Mouse (Mus musculus) MEL (cell line): ENCODE data around the gene D1Ertd622e. TPM values are rescaled to one million over a fixed set of nuclear protein-coding genes. Genes with fewer than 3 reads are reported as not detected.

Experiments
- DNase-seq: peaks from one replicate; pipeline ENCODE4 v3.0.0; 2011; ENCODE audit warnings: low read depth, low spot score
- H3K27ac ChIP-seq: 2 replicates; pipeline ENCODE4 v1.5.1; 2012; ENCODE audit warnings: low read depth, mild to moderate bottlenecking, control low read depth, low read length, moderate library complexity; ENCODE audit not compliant: control insufficient read depth
- H3K27me3 ChIP-seq, 2 experiments: fragments of 150-350 bp in 1 of 2; sonication (generic) in 1 of 2; 2 replicates each; pipeline ENCODE4 v1.6.1; 2012; ENCODE audit warnings: low read length in 2 of 2, mild to moderate bottlenecking in 2 of 2, improper control_type of control experiment in 1 of 2, moderate library complexity in 1 of 2; ENCODE audit not compliant: insufficient read depth in 2 of 2, control insufficient read depth in 1 of 2
- H3K36me3 ChIP-seq, 2 experiments: 2 replicates each; pipeline ENCODE4 v1.6.1; 2012 to 2014; ENCODE audit warnings: low read length in 2 of 2, improper control_type of control experiment in 1 of 2, inconsistent platforms in 1 of 2, mild to moderate bottlenecking in 1 of 2; ENCODE audit not compliant: insufficient read depth in 2 of 2, control insufficient read depth in 1 of 2
- H3K4me1 ChIP-seq, 2 experiments: fragments of 150-350 bp in 1 of 2; sonication (generic) in 1 of 2; 2 replicates each; pipeline ENCODE4 v1.6.1; 2012; ENCODE audit warnings: low read length in 2 of 2, improper control_type of control experiment in 1 of 2, mild to moderate bottlenecking in 1 of 2; ENCODE audit not compliant: insufficient read depth in 2 of 2, control insufficient read depth in 1 of 2
- H3K4me3 ChIP-seq, 2 experiments: fragments of 150-350 bp in 1 of 2; sonication (generic) in 1 of 2; 2 replicates each; pipeline ENCODE4 v1.5.1; 2012; ENCODE audit warnings: low read depth in 2 of 2, low read length in 2 of 2, mild to moderate bottlenecking in 2 of 2, moderate library complexity in 2 of 2, control low read depth in 1 of 2, improper control_type of control experiment in 1 of 2; ENCODE audit not compliant: control insufficient read depth in 1 of 2, insufficient read depth in 1 of 2
- H3K79me2 ChIP-seq: 2 replicates; pipeline ENCODE4 v1.6.1; 2012; ENCODE audit warnings: mild to moderate bottlenecking, low read length, moderate library complexity; ENCODE audit not compliant: control insufficient read depth, poor library complexity, insufficient read depth
- H3K9ac ChIP-seq: 2 replicates; pipeline ENCODE4 v1.6.1; 2012; ENCODE audit warnings: low read depth, mild to moderate bottlenecking, control low read depth, low read length, moderate library complexity; ENCODE audit not compliant: control insufficient read depth, poor library complexity, severe bottlenecking
- H3K9me3 ChIP-seq: fragments of 150-350 bp; sonication (generic); replicated peaks from 2 replicates; pipeline ENCODE4 v1.6.1; 2012; ENCODE audit warnings: mild to moderate bottlenecking, low read length, improper control_type of control experiment, moderate library complexity; ENCODE audit not compliant: insufficient read depth
- BHLHE40 ChIP-seq: IDR thresholded peaks from 2 replicates; pipeline ENCODE4 v1.6.1; 2012; ENCODE audit warnings: low read depth, mild to moderate bottlenecking, inconsistent platforms, low read length, improper control_type of control experiment, borderline replicate concordance
- CHD1 ChIP-seq: IDR thresholded peaks from 2 replicates; pipeline ENCODE4 v1.6.1; 2012; ENCODE audit warnings: low read depth, mild to moderate bottlenecking, inconsistent platforms, low read length, improper control_type of control experiment
- CHD2 ChIP-seq: IDR thresholded peaks from 2 replicates; pipeline ENCODE4 v1.6.1; 2011; ENCODE audit warnings: low read length, improper control_type of control experiment
- CTCF ChIP-seq, 3 experiments: IDR thresholded peaks in 2 of 3; conservative IDR thresholded peaks in 1 of 3; 2 replicates each; pipeline ENCODE4 v1.5.1; 2011 to 2012; ENCODE audit warnings: low read length in 3 of 3, low read depth in 2 of 3, mild to moderate bottlenecking in 2 of 3, improper control_type of control experiment in 1 of 3, inconsistent platforms in 1 of 3, mixed read lengths in 1 of 3, moderate library complexity in 1 of 3; ENCODE audit not compliant: control insufficient read depth in 1 of 3, insufficient read depth in 1 of 3, poor library complexity in 1 of 3, severe bottlenecking in 1 of 3
- E2F4 ChIP-seq: IDR thresholded peaks from 2 replicates; pipeline ENCODE4 v1.6.1; 2011; ENCODE audit warnings: low read depth, low read length, improper control_type of control experiment, borderline replicate concordance
- ELF1 ChIP-seq: IDR thresholded peaks from 2 replicates; pipeline ENCODE4 v1.6.1; 2014; ENCODE audit warnings: low read depth, mild to moderate bottlenecking, inconsistent platforms, low read length, improper control_type of control experiment, moderate library complexity
- GABPA ChIP-seq: IDR thresholded peaks from 2 replicates; pipeline ENCODE4 v1.6.1; 2012; ENCODE audit warnings: low read depth, mild to moderate bottlenecking, inconsistent platforms, low read length, improper control_type of control experiment, moderate library complexity
- GATA1 ChIP-seq: IDR thresholded peaks from 2 replicates; pipeline ENCODE4 v1.6.1; 2011; ENCODE audit warnings: low read depth, low read length, improper control_type of control experiment
- HCFC1 ChIP-seq: IDR thresholded peaks from 2 replicates; pipeline ENCODE4 v1.6.1; 2012; ENCODE audit warnings: low read depth, mild to moderate bottlenecking, inconsistent platforms, low read length, improper control_type of control experiment, moderate library complexity
- KAT2A ChIP-seq: conservative IDR thresholded peaks from 2 replicates; pipeline ENCODE4 v1.6.1; 2012; ENCODE audit warnings: low read depth, low read length, improper control_type of control experiment, inconsistent platforms
- MAX ChIP-seq: IDR thresholded peaks from 2 replicates; pipeline ENCODE4 v1.6.1; 2011; ENCODE audit warnings: low read length, improper control_type of control experiment
- MEF2A ChIP-seq: IDR thresholded peaks from 2 replicates; pipeline ENCODE4 v1.6.1; 2014; ENCODE audit warnings: low read depth, mild to moderate bottlenecking, inconsistent platforms, low read length, improper control_type of control experiment; ENCODE audit not compliant: poor library complexity, insufficient replicate concordance, severe bottlenecking; ENCODE audit errors: extremely low read depth
- MXI1 ChIP-seq: IDR thresholded peaks from 2 replicates; pipeline ENCODE4 v1.6.1; 2011; ENCODE audit warnings: mild to moderate bottlenecking, low read depth, low read length, improper control_type of control experiment
- MYB ChIP-seq: IDR thresholded peaks from 2 replicates; pipeline ENCODE4 v1.6.1; 2011; ENCODE audit warnings: mild to moderate bottlenecking, low read depth, low read length, improper control_type of control experiment
- MYC ChIP-seq: IDR thresholded peaks from 2 replicates; pipeline ENCODE4 v1.6.1; 2011; ENCODE audit warnings: low read depth, mild to moderate bottlenecking, low read length, improper control_type of control experiment, moderate library complexity
- NELFE ChIP-seq: IDR thresholded peaks from 2 replicates; pipeline ENCODE4 v1.6.1; 2011; ENCODE audit warnings: low read depth, low read length, improper control_type of control experiment
- NRF1 ChIP-seq: IDR thresholded peaks from 2 replicates; pipeline ENCODE4 v1.6.1; 2014; ENCODE audit warnings: low read depth, mild to moderate bottlenecking, inconsistent platforms, low read length, improper control_type of control experiment, moderate library complexity; ENCODE audit not compliant: poor library complexity, insufficient read depth, severe bottlenecking
- POLR2AphosphoS5 ChIP-seq: IDR thresholded peaks from 2 replicates; pipeline ENCODE4 v1.6.1; 2012; ENCODE audit warnings: low read depth, borderline replicate concordance, mild to moderate bottlenecking, inconsistent platforms, low read length, moderate library complexity, mixed read lengths
- RAD21 ChIP-seq: IDR thresholded peaks from 2 replicates; pipeline ENCODE4 v1.6.1; 2011; ENCODE audit warnings: mild to moderate bottlenecking, low read depth, low read length, improper control_type of control experiment
- RCOR1 ChIP-seq: IDR thresholded peaks from 2 replicates; pipeline ENCODE4 v1.6.1; 2012; ENCODE audit warnings: low read depth, mild to moderate bottlenecking, inconsistent platforms, low read length, improper control_type of control experiment
- SIN3A ChIP-seq: IDR thresholded peaks from 2 replicates; pipeline ENCODE4 v1.6.1; 2012; ENCODE audit warnings: low read length, improper control_type of control experiment, inconsistent platforms
- SMC3 ChIP-seq: IDR thresholded peaks from 2 replicates; pipeline ENCODE4 v1.6.1; 2011; ENCODE audit warnings: low read depth, low read length, improper control_type of control experiment
- TAL1 ChIP-seq: IDR thresholded peaks from 2 replicates; pipeline ENCODE4 v1.6.1; 2012; ENCODE audit warnings: mild to moderate bottlenecking, inconsistent platforms, low read length, moderate library complexity, mixed read lengths
- TBP ChIP-seq: IDR thresholded peaks from 2 replicates; pipeline ENCODE4 v1.8.0; 2011; ENCODE audit warnings: low read depth, low read length, improper control_type of control experiment
- TCF12 ChIP-seq: IDR thresholded peaks from 2 replicates; pipeline ENCODE4 v1.6.1; 2014; ENCODE audit warnings: low read depth, mild to moderate bottlenecking, inconsistent platforms, low read length, improper control_type of control experiment, moderate library complexity
- UBTF ChIP-seq: IDR thresholded peaks from 2 replicates; pipeline ENCODE4 v1.6.1; 2012; ENCODE audit warnings: low read depth, mild to moderate bottlenecking, inconsistent platforms, low read length, improper control_type of control experiment, moderate library complexity, borderline replicate concordance; ENCODE audit not compliant: insufficient read depth
- USF2 ChIP-seq, 2 experiments: IDR thresholded peaks; 2 replicates each; pipeline ENCODE4 v1.6.1; 2011 to 2012; ENCODE audit warnings: improper control_type of control experiment in 2 of 2, low read length in 2 of 2, borderline replicate concordance in 1 of 2, inconsistent platforms in 1 of 2, low read depth in 1 of 2, mild to moderate bottlenecking in 1 of 2; ENCODE audit not compliant: insufficient read depth in 1 of 2
- ZC3H11A ChIP-seq: IDR thresholded peaks from 2 replicates; pipeline ENCODE4 v1.6.1; 2012; ENCODE audit warnings: low read depth, mild to moderate bottlenecking, inconsistent platforms, low read length, improper control_type of control experiment
- ZKSCAN1 ChIP-seq: IDR thresholded peaks from 2 replicates; pipeline ENCODE4 v1.6.1; 2012; ENCODE audit warnings: low read depth, mild to moderate bottlenecking, inconsistent platforms, low read length, improper control_type of control experiment, moderate library complexity
- ZMIZ1 ChIP-seq: IDR thresholded peaks from 2 replicates; pipeline ENCODE4 v1.6.1; 2012; ENCODE audit warnings: low read depth, mild to moderate bottlenecking, inconsistent platforms, low read length, improper control_type of control experiment, moderate library complexity
- ZNF384 ChIP-seq: IDR thresholded peaks from 2 replicates; pipeline ENCODE4 v1.6.1; 2012; ENCODE audit warnings: low read depth, mild to moderate bottlenecking, inconsistent platforms, low read length, improper control_type of control experiment
- polyA plus RNA-seq, 2 experiments: library from polyadenylated mRNA; stranded (reverse) in 1 of 2; unstranded in 1 of 2; fragments of >175 nt in 1 of 2; fragments of >200 nt in 1 of 2; gene quantifications; 2 replicates each; pipeline versions ENCODE4 v1.2.1 to v1.2.4; 2012; ENCODE audit warnings: low replicate concordance in 2 of 2, low read depth in 1 of 2; ENCODE audit not compliant: insufficient read length in 2 of 2, insufficient read depth in 1 of 2, missing spikeins in 1 of 2
- total RNA-seq: library from RNA; depleted of rRNA; stranded (reverse); fragments of 300-350 nt; gene quantifications from 2 replicates; pipeline ENCODE4 v1.2.3, GENCODE M21; 2012

D1Ertd622e gene
- total and polyA plus RNA-seq, 3 experiments: 26.8 to 53.9 (median 46.5) TPM

DNA sequence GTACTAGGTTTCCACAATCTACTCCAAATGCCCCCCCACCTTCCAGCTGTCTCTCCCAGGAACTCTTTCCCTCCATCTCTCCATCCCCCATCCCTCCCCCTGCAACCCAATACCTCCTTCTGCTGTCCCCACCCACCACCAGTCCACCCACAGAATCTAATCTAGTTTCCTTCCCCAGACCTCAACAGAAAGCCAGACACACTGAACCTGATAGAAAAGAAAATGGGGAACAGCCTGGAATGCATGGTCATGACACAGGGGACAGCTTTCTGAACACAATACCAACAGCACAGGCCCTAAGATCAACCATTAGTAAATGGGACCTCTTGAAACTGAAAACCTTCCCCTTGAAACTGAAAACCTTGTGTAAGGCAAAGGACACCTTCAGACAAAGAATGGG is 32.0 kb upstream of the D1Ertd622e start (continued):
- no peak for TF ChIP-seq POLR2AphosphoS5
- TF ChIP-seq UBTF: no peak
- peak; percentile 60; the same call in 1 of the 2 replicates for TF ChIP-seq MYB
- TF ChIP-seq MYC: peak; percentile 27; the same call in 1 of the 2 replicates
- TF ChIP-seq GATA1: peak; percentile 69; the same call in 1 of the 2 replicates
- no peak for TF ChIP-seq TBP
- TF ChIP-seq ZMIZ1: no peak
- TF ChIP-seq KAT2A: peak; percentile 27; the same call in 1 of the 2 replicates
- peak; percentile 67; the same call in 1 of the 2 replicates for TF ChIP-seq SIN3A
- TF ChIP-seq ELF1: no peak
- TF ChIP-seq RCOR1: peak; percentile 82
- TF ChIP-seq TAL1: no peak
- no peak for TF ChIP-seq ZKSCAN1
- TF ChIP-seq ZNF384: peak; percentile 38; the same call in 1 of the 2 replicates
- no peak; the same call in 1 of the 2 replicates for TF ChIP-seq NELFE
- TF ChIP-seq MAX: peak; percentile 49

- no peak overlapping the region for H3K27ac ChIP-seq
- no peaks in the 10 kb centered on the region for H3K9me3 ChIP-seq
- TF ChIP-seq USF2 (IDR thresholded peaks at IDR 0.05; ENCODE audit: borderline replicate concordance in 1 of 2, insufficient read depth in 1 of 2, low read depth in 1 of 2, low read length in 2 of 2): no peak
- TF ChIP-seq MEF2A: no peak
- peak; percentile 99 for TF ChIP-seq SMC3
- TF ChIP-seq CHD2: no peak
- TF ChIP-seq ZC3H11A: peak; percentile 98
- no peak for TF ChIP-seq MXI1
- TF ChIP-seq GABPA: no peak
- TF ChIP-seq E2F4: no peak
- peak; percentile 84 to 97 (median 96) for TF ChIP-seq CTCF (IDR thresholded peaks at IDR 0.05 in 2 of 3, conservative IDR thresholded peaks at IDR 0.05 in 1 of 3; ENCODE audit: control insufficient read depth in 1 of 3, insufficient read depth in 1 of 3, low read depth in 2 of 3, low read length in 3 of 3, poor library complexity in 1 of 3, severe bottlenecking in 1 of 3)
- no peak for TF ChIP-seq ZKSCAN1
- TF ChIP-seq TCF12: no peak
- no peak for TF ChIP-seq MYB
- no peak for TF ChIP-seq CHD1
- TF ChIP-seq BHLHE40: no peak
- TF ChIP-seq TBP: 0 out of 2 replicates have a peak, but pooled peaks have one; percentile 38
- TF ChIP-seq NRF1: no peak
- TF ChIP-seq HCFC1: no peak
- TF ChIP-seq UBTF: no peak
- TF ChIP-seq RAD21: peak; percentile 95
- no peaks in the 10 kb centered on the region for H3K79me2 ChIP-seq
- H3K27me3 ChIP-seq: no peaks in the 10 kb centered on the region
- peaks cover 6 to 7% of the 10 kb centered on the region in 2 experiments for H3K4me1 ChIP-seq
- peaks cover 0 to 8% of the 10 kb centered on the region in 2 experiments; a peak in 2 of 4 replicates for H3K36me3 ChIP-seq
- DNase-seq: peak; percentile 82
- H3K9ac ChIP-seq: no peak overlapping the region
- H3K4me3 ChIP-seq: no peak overlapping the region
Measured at GRCm38 (mm10) chr1:97688756-97689155, 26.9 kb upstream of the D1Ertd622e start.
